Mouse (Mus musculus) midbrain, embryonic 10.5 days (tissue): Measurements from ENCODE around the gene Tpst2. TPM values are rescaled to one million over a fixed set of nuclear protein-coding genes. Genes with fewer than 3 reads are reported as not detected.
"Not testable (repeated sequence)": the region's sequence is repeated elsewhere in the genome, so short reads cannot be mapped to it uniquely, and the experiment has no call there.

Source experiments
- DNase-seq: peaks from one replicate; pipeline ENCODE4 v3.0.0-alpha.2; 2017; ENCODE audit warnings: low spot score
- H3K27ac ChIP-seq: fragments of 300-500 bp; sonication (generic); replicated peaks from 2 replicates; pipeline ENCODE4 v1.5.1; 2016; ENCODE audit warnings: mild to moderate bottlenecking
- H3K27me3 ChIP-seq: fragments of 300-500 bp; sonication (generic); 2 replicates; pipeline ENCODE4 v1.6.1; 2016; ENCODE audit warnings: low read depth, mild to moderate bottlenecking; ENCODE audit not compliant: poor library complexity, severe bottlenecking
- H3K36me3 ChIP-seq: fragments of 300-500 bp; sonication (generic); 2 replicates; pipeline ENCODE4 v1.6.1; 2016; ENCODE audit warnings: mild to moderate bottlenecking, moderate library complexity
- H3K4me1 ChIP-seq: fragments of 300-500 bp; sonication (generic); 2 replicates; pipeline ENCODE4 v1.6.1; 2016
- H3K4me3 ChIP-seq: fragments of 300-500 bp; sonication (generic); 2 replicates; pipeline ENCODE4 v1.5.1; 2016; ENCODE audit warnings: mild to moderate bottlenecking, moderate library complexity
- H3K9me3 ChIP-seq: fragments of 300-500 bp; sonication (generic); replicated peaks from 2 replicates; pipeline ENCODE4 v1.6.1; 2016; ENCODE audit warnings: mild to moderate bottlenecking
- WGBS: fragments of 180-500 bp; shearing (Covaris S2); methylation state at CpG from one replicate; pipeline ENCODE4 v1.1.7; 2016; 5-methylcytosine and 5-hydroxymethylcytosine counted together
- polyA plus RNA-seq: library from polyadenylated mRNA; unstranded; fragments of >200 nt; fragmentation: Nextera tagmentation; extraction: Ambion mirVana; gene quantifications from 2 replicates; pipeline ENCODE4 v1.2.1, GENCODE M21; 2016

Gene Tpst2
- polyA plus RNA-seq, 1 experiment from 2014 or later: 37.0 TPM

DNA sequence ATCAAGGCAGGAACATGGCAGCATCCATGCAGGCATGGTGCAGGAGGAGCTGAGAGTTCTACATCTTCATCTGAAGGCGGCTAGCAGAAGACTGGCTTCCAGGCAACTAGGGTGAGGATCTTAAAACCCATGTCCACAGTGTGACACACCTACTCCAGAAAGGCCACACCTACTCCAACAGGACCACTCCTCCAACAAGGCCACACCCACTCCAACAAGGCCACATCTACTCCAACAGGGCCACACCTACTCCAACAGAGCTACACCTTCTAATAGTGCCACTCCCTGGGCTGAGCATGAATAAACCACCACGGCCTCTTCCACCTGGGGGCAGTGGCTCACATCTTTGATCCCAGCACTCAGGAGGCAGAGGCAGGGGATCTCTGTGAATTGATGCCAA is 42.9 kb downstream of the Tpst2 start:
- 68% methylated on average over 2 of the region's 2 CpGs for WGBS
- DNase-seq: not testable (repeated sequence)

DNA sequence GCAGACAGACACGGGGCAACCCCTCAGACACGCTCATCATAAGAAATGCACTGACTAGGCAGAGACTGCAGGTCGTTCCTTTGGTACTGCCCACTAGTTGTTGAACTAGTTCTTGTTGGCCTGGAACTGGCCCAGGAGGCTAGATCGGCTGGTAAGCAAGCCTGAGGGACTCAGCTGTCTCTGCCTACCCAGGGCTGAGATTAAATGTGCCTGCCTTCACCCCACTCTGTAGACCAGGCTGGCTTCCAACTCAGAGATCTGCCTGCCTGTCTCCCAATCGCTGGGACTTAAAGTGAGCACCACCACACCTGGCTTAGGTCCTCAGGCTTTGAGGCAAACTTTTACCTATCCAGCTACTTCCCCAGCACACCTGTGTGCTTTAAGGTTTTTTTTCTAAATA is 43.9 kb downstream of the Tpst2 start:
- Histone ChIP-seq H3K4me3 (no peak overlapping the region), H3K27ac (no peak overlapping the region), H3K27me3 (no peaks in the 10 kb centered on the region), H3K9me3 (no peaks in the 10 kb centered on the region), H3K36me3 (peaks cover 6% of the 10 kb centered on the region), H3K4me1 (peaks cover 18% of the 10 kb centered on the region)
- no peak for DNase-seq
- 77% methylated on average over 5 of the region's 5 CpGs for WGBS

More for the DNA sequence above, 42.9 kb downstream of the Tpst2 start:
- H3K4me3 ChIP-seq, H3K9me3 ChIP-seq, H3K27ac ChIP-seq, H3K27me3 ChIP-seq: not testable (repeated sequence)
- Histone ChIP-seq H3K4me1 (peaks cover 10% of the 10 kb centered on the region), H3K36me3 (peaks cover 17% of the 10 kb centered on the region)

DNA sequence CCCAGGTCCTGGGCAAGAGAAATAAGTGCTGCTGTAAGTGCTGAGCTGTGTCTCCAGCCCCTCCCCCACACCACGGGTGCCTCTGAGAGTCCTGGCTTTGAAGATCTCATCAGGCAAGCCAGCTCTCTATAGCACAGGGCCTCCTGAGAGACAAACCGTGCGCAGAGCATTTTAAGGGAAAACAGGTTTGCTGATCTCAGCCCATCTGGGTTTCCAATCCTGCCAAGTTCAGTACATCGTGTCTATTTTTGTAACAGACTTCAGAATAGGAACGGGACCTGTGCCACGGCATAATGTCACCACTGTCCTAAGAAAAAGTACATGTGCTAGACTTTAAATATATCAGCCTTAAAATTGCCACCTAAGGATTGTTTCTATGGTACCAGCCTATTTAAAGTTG is 44.4 kb downstream of the Tpst2 start:
- H3K9me3 ChIP-seq: no peaks in the 10 kb centered on the region
- H3K4me1 ChIP-seq: peaks cover 24% of the 10 kb centered on the region
- DNase-seq: no peak
- no peak overlapping the region for H3K4me3 ChIP-seq
- H3K27me3 ChIP-seq: no peaks in the 10 kb centered on the region
- no peak overlapping the region for H3K27ac ChIP-seq
- 79% methylated on average over 6 of the region's 6 CpGs for WGBS
- H3K36me3 ChIP-seq: peaks cover under 1% of the 10 kb centered on the region; the same call in 1 of the 2 replicates

DNA sequence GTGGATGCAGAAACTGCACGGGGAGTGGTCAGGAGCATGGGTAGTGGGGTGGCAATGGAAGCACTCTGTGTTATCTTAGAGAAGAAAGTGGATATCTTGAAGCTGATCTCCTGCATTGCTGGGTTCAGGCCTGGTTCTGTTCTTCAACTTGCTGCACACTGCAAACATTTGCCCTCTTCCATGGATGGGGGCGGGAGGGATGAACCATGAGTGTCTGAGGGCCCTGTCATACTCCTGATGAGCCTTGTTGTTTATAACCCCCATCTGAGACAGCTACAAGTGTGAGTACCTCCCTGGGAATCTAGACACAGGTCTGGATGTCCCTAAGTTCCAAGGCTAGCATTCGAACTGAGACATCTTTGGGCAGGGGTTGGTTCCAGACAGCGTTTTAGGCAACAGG is 44.9 kb downstream of the Tpst2 start:
- no peaks in the 10 kb centered on the region for H3K36me3 ChIP-seq
- DNase-seq: no peak
- H3K9me3 ChIP-seq: no peaks in the 10 kb centered on the region
- H3K4me3 ChIP-seq: no peak overlapping the region
- peaks cover 21% of the 10 kb centered on the region for H3K4me1 ChIP-seq
- 87% methylated on average over 4 of the region's 4 CpGs for WGBS
- no peak overlapping the region for H3K27ac ChIP-seq
- H3K27me3 ChIP-seq: no peaks in the 10 kb centered on the region

DNA sequence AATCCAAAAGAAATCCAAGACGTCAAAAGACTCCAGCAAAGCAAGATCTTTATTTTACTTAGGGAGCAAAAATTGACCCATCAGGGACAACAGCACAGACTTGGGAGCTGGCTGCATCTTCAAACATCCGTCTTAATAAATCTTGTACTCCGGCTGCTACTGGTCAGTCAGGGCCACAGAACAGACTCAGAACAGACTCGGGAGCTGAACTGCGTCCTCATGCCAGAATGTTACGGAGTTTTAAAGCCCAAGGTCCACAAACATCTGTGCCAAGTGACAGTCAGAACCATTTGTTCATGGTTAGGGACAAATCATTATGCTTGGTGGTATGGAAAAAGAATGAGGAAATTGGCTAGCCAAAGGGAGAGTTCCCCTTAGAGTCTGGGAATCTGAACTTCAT is 46.8 kb downstream of the Tpst2 start:
- 92% methylated on average over 6 of the region's 6 CpGs for WGBS
- H3K36me3 ChIP-seq: peaks cover 10% of the 10 kb centered on the region
- DNase-seq: no peak
- H3K27me3 ChIP-seq: no peaks in the 10 kb centered on the region
- H3K9me3 ChIP-seq: no peaks in the 10 kb centered on the region
- peaks cover 32% of the 10 kb centered on the region for H3K4me1 ChIP-seq
- H3K27ac ChIP-seq: no peak overlapping the region
- H3K4me3 ChIP-seq: no peak overlapping the region

DNA sequence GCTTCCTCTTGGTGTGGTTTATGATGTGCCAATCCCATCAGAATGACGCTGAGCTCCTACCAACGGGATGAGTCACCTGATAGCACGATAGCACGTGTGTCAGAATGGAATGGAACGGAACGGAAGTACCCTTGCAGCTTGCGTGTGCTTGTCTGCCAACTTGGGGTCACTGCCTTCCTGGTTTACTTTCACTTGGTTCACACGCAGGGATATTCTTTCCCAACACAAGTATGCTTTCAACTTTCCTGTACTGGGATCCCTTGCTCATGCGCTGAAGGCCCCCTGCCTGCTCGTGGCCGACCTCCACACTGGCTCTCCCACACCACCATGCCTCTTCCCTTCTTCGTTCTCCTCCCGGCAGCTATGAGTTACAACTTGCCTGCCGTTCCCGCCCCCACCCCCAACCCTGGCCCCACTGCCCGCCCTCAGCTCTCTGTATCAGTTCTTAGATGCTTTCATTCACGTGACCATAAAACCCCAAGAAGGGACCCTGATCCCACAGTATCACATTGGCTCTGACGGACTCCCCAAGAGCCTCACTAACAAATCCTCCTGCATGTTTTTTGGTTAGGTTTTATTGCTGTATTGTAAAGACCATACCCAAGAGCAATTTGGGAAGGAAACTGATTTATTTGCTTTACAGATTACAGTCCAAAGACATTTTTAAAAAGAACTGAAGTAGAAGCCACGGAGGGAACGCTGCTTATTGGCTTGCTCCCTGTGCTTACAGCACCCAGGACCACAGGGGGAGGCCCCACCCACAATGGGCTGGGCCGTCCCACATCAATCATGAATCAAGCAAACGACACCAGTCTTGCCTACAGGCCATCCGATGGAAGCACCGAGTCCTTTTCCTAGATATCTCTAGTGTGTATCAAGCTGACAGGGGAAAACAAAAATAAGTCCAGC is 48.4 kb downstream of the Tpst2 start:
- peak overlapping the region; percentile 100 for H3K4me3 ChIP-seq

DNA sequence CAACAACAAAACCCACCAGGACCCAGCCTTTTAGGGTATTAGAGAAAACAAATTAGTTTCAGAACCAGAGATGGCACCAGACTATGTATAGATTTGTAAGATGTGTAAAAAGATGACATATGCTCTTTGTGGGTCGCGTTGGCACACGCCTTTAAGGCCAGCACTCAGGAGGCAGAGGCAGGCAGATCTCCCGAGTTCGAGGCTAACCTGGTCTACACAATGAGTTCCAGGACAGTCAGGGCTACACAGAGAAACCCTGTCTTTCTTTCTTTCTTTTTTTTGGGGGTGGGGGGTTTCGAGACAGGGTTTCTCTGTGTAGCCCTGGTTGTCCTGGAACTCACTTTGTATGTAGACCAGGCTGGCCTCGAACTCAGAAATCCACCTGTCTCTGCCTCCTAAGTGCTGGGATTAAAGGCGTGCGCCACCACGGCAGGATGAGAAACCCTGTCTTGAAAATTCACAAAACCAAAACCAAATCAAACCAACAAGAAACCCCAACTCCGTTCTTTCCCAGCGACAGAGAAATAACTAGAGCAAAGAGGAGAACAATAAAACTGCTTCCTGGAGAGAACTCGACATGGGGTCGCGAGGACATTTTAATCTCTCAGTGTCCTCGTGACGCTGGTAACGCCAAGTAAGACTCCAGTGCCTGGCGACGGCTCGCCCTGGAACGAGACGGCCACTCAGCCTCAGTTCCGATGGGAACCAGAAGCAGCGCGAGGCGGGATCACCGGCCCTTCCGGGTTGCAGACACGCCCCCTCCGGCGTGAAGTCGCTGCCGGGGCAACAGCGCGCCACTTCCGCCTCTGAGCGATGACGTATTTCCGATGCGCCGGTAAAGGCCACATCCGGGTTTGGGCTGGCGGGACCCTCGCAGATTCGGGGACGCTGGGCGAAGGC is 49.3 kb downstream of the Tpst2 start, which contains the start of gene Tfip11:
TSS of gene Tfip11 (plus strand) at position 813 of the 900 bp plus-strand sequence.
- H3K27ac ChIP-seq: peak within 1 kb of the TSS; percentile 83
- H3K27me3 ChIP-seq: no peaks in the 10 kb centered on the region
- H3K36me3 ChIP-seq: peaks cover 35% of the 10 kb centered on the region
- no peaks in the 10 kb centered on the region for H3K9me3 ChIP-seq
- peak; percentile 96 for DNase-seq
- WGBS: 9% methylated on average over 48 of the region's 48 CpGs
- H3K4me1 ChIP-seq: peaks cover 32% of the 10 kb centered on the region
- H3K4me3 ChIP-seq: peak within 1 kb of the TSS; percentile 100

More for the DNA sequence above, 48.4 kb downstream of the Tpst2 start:
- 38% methylated on average over 24 of the region's 24 CpGs for WGBS
- Histone ChIP-seq H3K36me3 (peaks cover 26% of the 10 kb centered on the region), H3K4me1 (peaks cover 32% of the 10 kb centered on the region), H3K27ac (peak overlapping the region; percentile 83; the same call in 1 of the 2 replicates), H3K9me3 (no peaks in the 10 kb centered on the region), H3K27me3 (no peaks in the 10 kb centered on the region)
- DNase-seq: no peak

DNA sequence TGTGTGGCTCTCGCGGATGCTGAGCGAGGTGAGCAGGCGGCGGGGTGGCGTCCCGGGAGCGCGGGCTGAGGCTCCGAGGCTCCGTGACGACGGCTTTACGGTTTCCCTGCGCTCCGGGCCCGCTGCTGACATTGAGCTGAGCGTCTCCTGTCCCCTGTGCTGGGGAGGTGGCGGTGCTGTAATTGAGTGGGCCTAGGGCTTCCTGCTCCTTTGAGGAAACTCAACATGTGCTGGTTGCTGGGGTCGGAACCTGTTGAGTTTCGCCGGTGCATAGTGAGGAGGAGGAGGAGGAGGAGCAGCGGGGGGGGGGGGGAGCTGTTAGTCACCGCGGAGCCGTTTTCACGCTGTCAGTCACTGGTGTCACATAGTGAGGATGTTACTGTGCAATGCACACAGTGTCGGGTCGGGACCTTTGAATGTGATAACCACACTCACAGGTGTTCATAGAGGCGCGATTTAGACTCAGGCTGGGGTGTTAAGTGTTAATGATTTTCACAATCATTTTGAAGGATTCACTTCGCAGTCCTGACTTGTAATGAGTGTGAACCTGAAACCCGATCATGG is 50.0 kb downstream of the Tpst2 start:
- Histone ChIP-seq H3K36me3 (peaks cover 42% of the 10 kb centered on the region), H3K27ac (peak overlapping the region; percentile 83), H3K27me3 (no peaks in the 10 kb centered on the region), H3K4me3 (peak overlapping the region; percentile 100), H3K4me1 (peaks cover 32% of the 10 kb centered on the region), H3K9me3 (no peaks in the 10 kb centered on the region)
- DNase-seq: no peak
- 2% methylated on average over 33 of the region's 33 CpGs for WGBS

DNA sequence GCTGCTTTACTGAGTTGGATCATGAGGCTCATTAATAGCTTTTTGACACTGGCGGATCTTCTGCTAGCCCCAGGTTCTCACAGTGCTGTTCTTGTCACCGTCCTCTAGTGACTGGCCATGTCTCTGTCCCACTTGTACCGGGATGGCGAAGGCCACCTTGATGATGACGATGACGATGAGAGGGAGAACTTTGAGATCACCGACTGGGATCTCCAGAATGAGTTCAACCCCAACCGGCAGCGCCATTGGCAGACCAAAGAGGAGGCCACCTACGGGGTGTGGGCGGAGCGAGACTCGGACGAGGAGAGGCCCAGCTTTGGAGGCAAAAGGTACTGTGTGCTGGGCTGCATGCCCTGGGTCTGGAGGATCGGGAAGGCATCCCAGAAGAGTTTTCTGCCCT is 51.4 kb downstream of the Tpst2 start:
- H3K4me1 ChIP-seq: peaks cover 32% of the 10 kb centered on the region
- no peak overlapping the region for H3K27ac ChIP-seq
- DNase-seq: no peak
- H3K4me3 ChIP-seq: 0 out of 2 replicates have a peak overlapping the region, but pooled peaks have one; percentile 100
- 93% methylated on average over 15 of the region's 15 CpGs for WGBS
- H3K27me3 ChIP-seq: no peaks in the 10 kb centered on the region
- H3K9me3 ChIP-seq: no peaks in the 10 kb centered on the region
- peaks cover 56% of the 10 kb centered on the region for H3K36me3 ChIP-seq

DNA sequence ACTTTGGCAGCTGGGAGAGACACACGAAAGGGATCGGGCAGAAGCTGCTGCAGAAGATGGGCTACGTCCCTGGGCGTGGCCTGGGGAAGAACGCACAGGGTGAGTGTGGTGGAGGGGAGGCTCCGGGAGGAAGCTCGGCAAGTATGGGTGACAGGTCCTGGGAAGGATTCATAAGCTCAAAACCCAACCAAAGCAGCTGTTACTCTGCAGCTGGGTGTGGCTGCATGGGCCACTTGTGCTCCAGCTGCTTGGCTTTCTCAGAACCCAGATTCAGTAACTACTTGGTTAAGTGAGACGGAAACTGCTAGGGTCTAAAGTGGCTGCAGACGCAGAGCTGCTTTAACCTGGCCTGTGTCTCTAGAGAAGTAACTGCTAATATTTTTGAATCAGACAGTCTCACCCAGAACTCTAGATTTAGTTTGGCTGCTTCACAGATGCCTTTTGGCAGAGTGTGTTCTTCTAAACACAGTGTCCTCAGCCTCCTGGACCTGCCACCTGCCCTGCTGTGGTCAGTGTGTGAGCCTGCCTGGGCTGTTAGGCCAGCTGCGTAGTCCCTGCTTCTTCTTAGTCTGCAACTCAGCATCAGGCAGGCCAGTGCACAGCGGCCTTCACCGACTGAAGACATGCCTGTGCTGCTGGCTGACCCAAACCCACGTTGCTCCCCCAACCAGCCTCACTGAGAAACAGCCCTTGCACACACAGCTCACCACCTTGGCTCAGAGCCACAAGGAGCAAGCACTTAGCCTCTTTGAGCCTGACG is 53.5 kb downstream of the Tpst2 start:
- Histone ChIP-seq H3K4me3 (no peak overlapping the region), H3K27me3 (no peaks in the 10 kb centered on the region), H3K27ac (no peak overlapping the region), H3K4me1 (peaks cover 28% of the 10 kb centered on the region), H3K9me3 (no peaks in the 10 kb centered on the region), H3K36me3 (peaks cover 77% of the 10 kb centered on the region)
- no peak for DNase-seq
- 96% methylated on average over 14 of the region's 14 CpGs for WGBS

DNA sequence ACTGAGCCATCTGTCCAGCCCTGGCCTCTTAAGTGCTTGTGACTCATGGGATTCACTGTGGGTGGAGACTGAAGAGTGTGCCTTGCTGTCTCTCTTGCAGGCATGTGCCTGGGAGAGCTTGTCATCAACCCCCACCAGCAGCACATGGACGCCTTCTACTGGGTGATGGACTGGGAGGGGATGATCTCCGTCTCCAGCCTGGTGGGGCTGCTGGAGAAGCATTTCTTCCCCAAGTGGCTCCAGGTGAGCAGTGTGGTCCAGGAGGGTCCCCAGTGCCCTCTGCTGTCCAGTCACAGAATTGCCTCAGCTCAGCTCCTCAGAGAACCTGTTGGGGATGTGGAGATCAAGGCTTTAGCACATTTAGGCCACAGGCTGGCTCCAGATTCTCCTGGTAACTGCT is 59.0 kb downstream of the Tpst2 start:
- DNase-seq: peak; percentile 61
- peaks cover 98% of the 10 kb centered on the region for H3K36me3 ChIP-seq
- WGBS: 38% methylated on average over 2 of the region's 2 CpGs
- no peaks in the 10 kb centered on the region for H3K4me1 ChIP-seq
- no peaks in the 10 kb centered on the region for H3K9me3 ChIP-seq
- H3K4me3 ChIP-seq: no peak overlapping the region
- no peak overlapping the region for H3K27ac ChIP-seq
- H3K27me3 ChIP-seq: no peaks in the 10 kb centered on the region

DNA sequence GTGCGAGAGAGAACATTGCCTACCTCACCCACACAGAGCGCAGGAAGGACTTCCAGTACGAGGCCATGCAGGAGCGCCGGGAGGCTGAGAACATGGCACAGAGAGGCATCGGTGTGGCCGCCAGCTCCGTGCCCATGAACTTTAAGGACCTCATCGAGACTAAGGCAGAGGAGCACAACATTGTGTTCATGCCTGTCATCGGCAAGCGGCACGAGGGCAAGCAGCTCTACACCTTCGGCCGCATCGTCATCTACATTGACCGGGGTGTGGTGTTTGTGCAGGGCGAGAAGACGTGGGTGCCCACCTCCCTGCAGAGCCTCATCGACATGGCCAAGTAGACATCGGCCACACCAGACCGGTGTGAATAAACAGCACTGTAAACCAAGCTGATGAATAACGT is 60.5 kb downstream of the Tpst2 start:
- Histone ChIP-seq H3K27ac (no peak overlapping the region), H3K4me3 (no peak overlapping the region), H3K27me3 (no peaks in the 10 kb centered on the region), H3K9me3 (no peaks in the 10 kb centered on the region), H3K4me1 (peaks cover 12% of the 10 kb centered on the region), H3K36me3 (peaks cover 89% of the 10 kb centered on the region)
- DNase-seq: no peak
- WGBS: 95% methylated on average over 22 of the region's 22 CpGs
